Mouse (Mus musculus): Measurements from ENCODE around the gene Fhl5. TPM values are rescaled to one million over a fixed set of nuclear protein-coding genes. Genes with fewer than 3 reads are reported as not detected.
"Not testable (repeated sequence)": the region's sequence is repeated elsewhere in the genome, so short reads cannot be mapped to it uniquely, and the experiment has no call there.

Fhl5 gene
- polyA plus RNA-seq, 1 experiment from 2014 or later: not detected

DNA sequence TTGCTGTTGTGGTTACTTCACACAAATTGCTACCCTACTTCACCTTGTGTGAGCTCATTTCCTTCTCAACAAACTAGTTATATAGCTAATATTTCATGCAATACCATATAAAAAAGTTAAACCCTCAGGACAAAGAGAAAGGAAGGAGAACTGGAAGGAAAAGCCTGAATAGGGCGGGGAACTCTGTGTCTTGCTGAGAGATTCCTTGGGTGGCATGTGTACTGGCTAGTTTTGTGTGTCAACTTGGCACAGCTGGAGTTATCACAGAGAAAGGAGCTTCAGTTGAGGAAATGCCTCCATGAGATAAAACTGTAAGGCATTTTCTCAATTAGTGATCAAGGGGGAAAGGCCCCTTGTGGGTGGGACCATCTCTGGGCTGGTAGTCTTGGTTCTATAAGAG is 8.9 kb downstream of the Fhl5 start:
- H3K36me3 ChIP-seq (ENCODE audit: control insufficient read depth, insufficient read depth); H3K4me3 ChIP-seq (ENCODE audit: low read length); H3K27ac ChIP-seq (ENCODE audit: low read length); H3K4me1 ChIP-seq (ENCODE audit: control insufficient read depth, insufficient read depth, low read length); H3K4me2 ChIP-seq (ENCODE audit: low read depth, low read length); ATAC-seq (replicated peaks; ENCODE audit: extremely low read depth, insufficient read depth, low FRiP score); H3K9me3 ChIP-seq (replicated peaks; ENCODE audit: control insufficient read depth, low read length); H3K9ac ChIP-seq (ENCODE audit: low read length); H3K27me3 ChIP-seq (ENCODE audit: control insufficient read depth, insufficient read depth, low read length): not testable (repeated sequence)
- 78% methylated on average over 1 of the region's 1 CpGs for WGBS

DNA sequence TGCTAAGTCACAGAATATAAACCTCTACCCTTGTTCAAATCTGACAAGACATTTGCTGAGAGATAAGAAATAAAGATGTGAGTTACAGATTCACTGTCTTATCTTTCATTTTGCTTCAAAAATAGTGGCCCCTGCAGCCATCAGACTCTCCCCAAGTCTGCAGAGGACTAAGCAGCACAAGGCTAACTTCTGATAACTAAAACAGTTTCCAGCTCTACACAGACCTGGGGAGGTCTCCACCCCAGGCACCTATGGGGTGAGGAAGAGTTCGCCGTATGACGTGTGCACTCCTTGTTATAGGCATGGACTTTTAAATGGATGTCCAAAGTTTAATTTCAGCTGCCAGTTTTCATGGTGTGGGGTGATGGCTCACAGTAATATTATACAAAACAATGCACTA is 10.1 kb downstream of the Fhl5 start:
- H3K27me3 ChIP-seq (ENCODE audit: control insufficient read depth, insufficient read depth, low read length): no peaks in the 10 kb centered on the region
- H3K36me3 ChIP-seq (ENCODE audit: control insufficient read depth, insufficient read depth): no peaks in the 10 kb centered on the region
- no peak overlapping the region for H3K27ac ChIP-seq (ENCODE audit: low read length)
- WGBS: 84% methylated on average over 3 of the region's 3 CpGs
- H3K4me1 ChIP-seq (ENCODE audit: control insufficient read depth, insufficient read depth, low read length): no peaks in the 10 kb centered on the region
- H3K4me3 ChIP-seq (ENCODE audit: low read length): no peak overlapping the region
- H3K9me3 ChIP-seq (replicated peaks; ENCODE audit: control insufficient read depth, low read length): no peaks in the 10 kb centered on the region
- no peak overlapping the region for H3K9ac ChIP-seq (ENCODE audit: low read length)
- no peak overlapping the region for H3K4me2 ChIP-seq (ENCODE audit: low read depth, low read length)
- ATAC-seq (replicated peaks; ENCODE audit: extremely low read depth, insufficient read depth, low FRiP score): no peak

DNA sequence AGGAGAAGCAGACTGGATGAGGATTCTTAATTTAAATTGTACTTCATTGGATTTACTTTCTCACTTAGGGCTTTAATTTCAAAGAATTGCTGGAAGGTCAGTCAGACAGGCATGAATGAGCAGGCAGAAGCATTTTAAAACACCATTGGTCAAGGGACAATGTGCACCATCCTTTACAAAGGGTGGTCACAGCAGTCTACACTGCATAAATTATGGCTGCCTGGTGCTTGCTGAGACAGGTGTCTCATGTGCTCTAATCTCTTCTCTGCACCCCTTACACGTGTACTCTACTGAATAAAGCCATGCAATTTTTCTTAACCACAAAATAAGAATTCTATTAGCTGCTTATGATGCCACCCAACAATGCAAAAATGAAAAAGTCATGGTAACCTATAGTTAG is 15.1 kb downstream of the Fhl5 start:
- Histone ChIP-seq H3K4me2 (ENCODE audit: low read depth, low read length) (no peak overlapping the region), H3K27ac (ENCODE audit: low read length) (no peak overlapping the region), H3K4me3 (ENCODE audit: low read length) (no peak overlapping the region), H3K9me3 (replicated peaks; ENCODE audit: control insufficient read depth, low read length) (no peaks in the 10 kb centered on the region), H3K4me1 (ENCODE audit: control insufficient read depth, insufficient read depth, low read length) (no peaks in the 10 kb centered on the region), H3K36me3 (ENCODE audit: control insufficient read depth, insufficient read depth) (no peaks in the 10 kb centered on the region), H3K27me3 (ENCODE audit: control insufficient read depth, insufficient read depth, low read length) (no peaks in the 10 kb centered on the region), H3K9ac (ENCODE audit: low read length) (no peak overlapping the region)
- no peak for ATAC-seq (replicated peaks; ENCODE audit: extremely low read depth, insufficient read depth, low FRiP score)
- 16% methylated on average over 1 of the region's 1 CpGs for WGBS

DNA sequence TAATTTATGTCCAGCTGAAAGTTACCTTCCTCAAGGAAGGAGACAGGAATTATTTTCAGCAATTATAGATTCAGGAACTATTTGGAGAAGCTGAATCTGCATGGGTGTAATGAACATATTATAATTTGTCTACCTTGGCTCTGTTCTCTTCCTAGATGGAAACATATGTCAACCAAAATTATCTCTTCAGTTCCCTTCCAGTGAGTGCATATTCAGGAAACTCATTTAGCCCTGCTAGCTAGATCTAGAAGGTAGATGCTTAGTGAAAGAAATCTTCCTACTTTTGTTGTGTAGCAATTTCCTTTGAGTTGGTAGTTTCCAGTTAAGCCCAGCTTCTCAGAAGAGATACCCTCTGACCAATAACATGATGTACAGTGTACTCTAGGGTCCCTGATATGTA is 20.7 kb downstream of the Fhl5 start:
- Histone ChIP-seq H3K36me3 (ENCODE audit: control insufficient read depth, insufficient read depth) (no peaks in the 10 kb centered on the region), H3K4me3 (ENCODE audit: low read length) (no peak overlapping the region), H3K27me3 (ENCODE audit: control insufficient read depth, insufficient read depth, low read length) (no peaks in the 10 kb centered on the region), H3K9me3 (replicated peaks; ENCODE audit: control insufficient read depth, low read length) (no peaks in the 10 kb centered on the region), H3K4me2 (ENCODE audit: low read depth, low read length) (no peak overlapping the region), H3K9ac (ENCODE audit: low read length) (no peak overlapping the region), H3K4me1 (ENCODE audit: control insufficient read depth, insufficient read depth, low read length) (no peaks in the 10 kb centered on the region), H3K27ac (ENCODE audit: low read length) (no peak overlapping the region)
- ATAC-seq (replicated peaks; ENCODE audit: extremely low read depth, insufficient read depth, low FRiP score): no peak

DNA sequence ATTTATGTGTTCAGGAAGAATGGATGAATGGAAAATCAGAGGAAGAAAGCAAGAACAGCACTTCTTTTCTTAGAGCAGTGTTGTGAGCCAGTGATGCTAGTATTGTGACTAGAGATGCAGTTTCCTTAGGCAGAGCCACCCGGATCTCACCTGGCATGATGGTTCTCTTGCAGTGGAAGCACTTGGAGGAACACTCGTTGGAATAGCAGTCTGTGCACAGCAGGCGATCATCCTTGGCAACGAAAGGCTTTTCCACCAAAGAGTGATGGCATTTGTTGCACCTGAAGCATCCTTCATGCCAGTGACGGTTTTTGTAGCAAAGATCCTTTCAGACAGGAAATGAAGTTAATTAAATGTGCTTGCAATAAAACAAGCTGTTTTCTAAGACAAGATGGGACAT is 29.2 kb downstream of the Fhl5 start:
- Histone ChIP-seq H3K4me2 (ENCODE audit: low read depth, low read length) (no peak overlapping the region), H3K36me3 (ENCODE audit: control insufficient read depth, insufficient read depth) (no peaks in the 10 kb centered on the region), H3K4me3 (ENCODE audit: low read length) (no peak overlapping the region), H3K9ac (ENCODE audit: low read length) (no peak overlapping the region), H3K9me3 (replicated peaks; ENCODE audit: control insufficient read depth, low read length) (no peaks in the 10 kb centered on the region), H3K27ac (ENCODE audit: low read length) (no peak overlapping the region), H3K4me1 (ENCODE audit: control insufficient read depth, insufficient read depth, low read length) (no peaks in the 10 kb centered on the region), H3K27me3 (ENCODE audit: control insufficient read depth, insufficient read depth, low read length) (no peaks in the 10 kb centered on the region)
- WGBS: 49% methylated on average over 5 of the region's 5 CpGs
- ATAC-seq (replicated peaks; ENCODE audit: extremely low read depth, insufficient read depth, low FRiP score): no peak

DNA sequence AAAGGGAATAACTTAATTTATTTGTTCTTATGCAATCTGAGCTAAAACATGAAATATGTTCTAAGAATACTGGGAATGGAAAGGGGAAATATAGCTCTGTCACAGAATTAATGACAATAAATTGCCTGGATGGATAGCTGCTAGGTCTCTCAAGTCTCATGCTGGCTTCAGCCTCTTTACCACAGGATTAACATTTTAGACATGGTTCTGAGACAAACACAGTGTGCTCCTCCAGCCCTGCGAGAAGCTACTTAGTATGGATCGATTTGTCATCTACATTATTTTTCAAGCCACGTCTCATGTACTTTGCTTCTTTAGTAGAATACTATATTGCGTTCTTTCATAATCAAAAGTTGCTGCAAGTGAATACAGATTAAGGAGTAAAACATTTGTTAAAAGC is 36.5 kb downstream of the Fhl5 start:
- H3K4me2 ChIP-seq (ENCODE audit: low read depth, low read length): no peak overlapping the region
- no peak for ATAC-seq (replicated peaks; ENCODE audit: extremely low read depth, insufficient read depth, low FRiP score)
- no peaks in the 10 kb centered on the region for H3K4me1 ChIP-seq (ENCODE audit: control insufficient read depth, insufficient read depth, low read length)
- no peaks in the 10 kb centered on the region for H3K36me3 ChIP-seq (ENCODE audit: control insufficient read depth, insufficient read depth)
- 78% methylated on average over 4 of the region's 4 CpGs for WGBS
- no peak overlapping the region for H3K27ac ChIP-seq (ENCODE audit: low read length)
- H3K9me3 ChIP-seq (replicated peaks; ENCODE audit: control insufficient read depth, low read length): no peaks in the 10 kb centered on the region
- H3K9ac ChIP-seq (ENCODE audit: low read length): no peak overlapping the region
- H3K4me3 ChIP-seq (ENCODE audit: low read length): no peak overlapping the region
- H3K27me3 ChIP-seq (ENCODE audit: control insufficient read depth, insufficient read depth, low read length): no peaks in the 10 kb centered on the region

DNA sequence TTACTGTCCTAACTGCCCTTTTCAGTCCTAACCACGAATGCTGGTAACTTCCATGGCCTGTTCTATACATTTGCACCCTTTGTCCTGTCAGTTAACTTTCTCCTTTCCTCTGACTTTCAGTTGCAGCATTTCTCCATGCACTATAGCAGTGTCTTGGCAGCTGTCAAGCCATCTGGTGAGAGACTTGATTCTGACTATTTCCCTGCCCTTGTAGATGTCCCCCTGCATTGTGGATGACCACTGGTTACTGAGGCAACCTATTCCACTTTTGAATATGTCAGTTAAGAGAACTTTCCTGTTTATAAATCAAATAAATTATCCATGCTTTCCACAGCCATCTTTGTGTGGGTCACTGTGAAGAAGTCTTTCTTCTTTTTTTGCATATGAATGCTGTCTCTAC is 45.4 kb downstream of the Fhl5 start:
- WGBS: 67% methylated on average over 1 of the region's 1 CpGs

DNA sequence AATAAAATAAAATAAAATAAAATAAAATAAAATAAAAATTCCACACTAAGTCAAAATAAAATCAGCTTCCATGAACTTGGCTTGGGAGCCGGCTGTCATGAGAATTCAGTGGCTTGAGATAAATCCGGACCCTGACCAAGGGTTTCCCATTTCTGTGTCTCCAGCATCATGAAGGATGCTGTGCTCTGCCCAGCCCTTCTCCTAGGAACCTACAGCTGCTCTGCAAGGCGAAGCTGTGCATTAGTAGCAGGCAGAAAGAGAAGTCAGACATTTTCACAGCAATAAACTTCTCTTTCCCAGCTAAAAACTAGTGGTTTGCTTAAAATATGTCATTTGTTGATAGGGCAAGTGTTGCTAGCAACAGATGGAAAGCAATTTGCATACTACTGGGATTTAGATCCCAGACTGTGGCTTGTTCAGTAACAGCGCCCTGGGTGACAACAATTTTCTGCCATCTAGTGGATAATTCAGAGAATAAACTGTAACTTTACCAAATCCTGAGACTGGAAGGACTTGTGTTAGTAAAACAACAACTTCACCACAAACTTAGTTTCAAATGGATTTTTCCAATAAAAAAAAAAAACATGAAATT is 63.0 kb downstream of the Fhl5 start:
- no peak for ATAC-seq (replicated peaks; ENCODE audit: extremely low read depth, insufficient read depth, low FRiP score)
- Histone ChIP-seq H3K27me3 (ENCODE audit: control insufficient read depth, insufficient read depth, low read length) (no peaks in the 10 kb centered on the region), H3K27ac (ENCODE audit: low read length) (no peak overlapping the region), H3K9me3 (replicated peaks; ENCODE audit: control insufficient read depth, low read length) (no peaks in the 10 kb centered on the region), H3K4me1 (ENCODE audit: control insufficient read depth, insufficient read depth, low read length) (no peaks in the 10 kb centered on the region), H3K9ac (ENCODE audit: low read length) (no peak overlapping the region), H3K4me3 (ENCODE audit: low read length) (no peak overlapping the region), H3K4me2 (ENCODE audit: low read depth, low read length) (no peak overlapping the region), H3K36me3 (ENCODE audit: control insufficient read depth, insufficient read depth) (no peaks in the 10 kb centered on the region)
- 52% methylated on average over 4 of the region's 4 CpGs for whole genome bisulfite sequencing

More for the DNA sequence above, 45.4 kb downstream of the Fhl5 start:
- no peak for ATAC-seq (replicated peaks; ENCODE audit: extremely low read depth, insufficient read depth, low FRiP score)
- H3K36me3 ChIP-seq (ENCODE audit: control insufficient read depth, insufficient read depth): no peaks in the 10 kb centered on the region
- no peaks in the 10 kb centered on the region for H3K9me3 ChIP-seq (replicated peaks; ENCODE audit: control insufficient read depth, low read length)
- no peak overlapping the region for H3K27ac ChIP-seq (ENCODE audit: low read length)
- H3K4me3 ChIP-seq (ENCODE audit: low read length): no peak overlapping the region
- H3K4me1 ChIP-seq (ENCODE audit: control insufficient read depth, insufficient read depth, low read length): no peaks in the 10 kb centered on the region
- H3K4me2 ChIP-seq (ENCODE audit: low read depth, low read length): no peak overlapping the region
- no peaks in the 10 kb centered on the region for H3K27me3 ChIP-seq (ENCODE audit: control insufficient read depth, insufficient read depth, low read length)
- H3K9ac ChIP-seq (ENCODE audit: low read length): no peak overlapping the region

Data from heart, embryonic 16.5 days (tissue).